Mouse (Mus musculus): ENCODE measurements around the gene Abhd14a. TPM values are rescaled to one million over a fixed set of nuclear protein-coding genes. Genes with fewer than 3 reads are reported as not detected.
A peak's percentile ranks its signal among the peaks of the same experiment; 100 is the strongest.

Gene Abhd14a
- polyA plus RNA-seq, 2 experiments from 2014 or later, result 10.5 to 24.2 TPM

GRCm38 (mm10) chr9:106452351-106452750, 4.9 kb upstream of the Abhd14a start:
- no peak for ATAC-seq

GRCm38 (mm10) chr9:106451899-106452298, 4.4 kb upstream of the Abhd14a start:
- ATAC-seq, result no peak

GRCm38 (mm10) chr9:106451298-106451697, 3.8 kb upstream of the Abhd14a start:
- no peak for ATAC-seq

- no peak for ATAC-seq
Observed at GRCm38 (mm10) chr9:106450661-106451060, 3.2 kb upstream of the Abhd14a start.

- ATAC-seq, result no peak
Observed at GRCm38 (mm10) chr9:106449947-106450346, 2.5 kb upstream of the Abhd14a start.

- peak; percentile 77 for ATAC-seq
Observed at GRCm38 (mm10) chr9:106448498-106449031, 1.1 kb upstream of the Abhd14a start.

- ATAC-seq, result no peak
Observed at GRCm38 (mm10) chr9:106447951-106448350, 473 bp upstream of the Abhd14a start.

- no peak for ATAC-seq
Observed at GRCm38 (mm10) chr9:106444836-106445235, 2.6 kb downstream of the Abhd14a start.

GRCm38 (mm10) chr9:106442680-106443079, 4.8 kb downstream of the Abhd14a start:
- ATAC-seq, result no peak

GRCm38 (mm10) chr9:106436566-106436965, 10.9 kb downstream of the Abhd14a start:
- ATAC-seq, result no peak

GRCm38 (mm10) chr9:106433389-106433788, 14.1 kb downstream of the Abhd14a start:
- no peak for ATAC-seq

GRCm38 (mm10) chr9:106430015-106430264, 17.5 kb downstream of the Abhd14a start:
- no peak for ATAC-seq

- ATAC-seq, result peak; percentile 96
Observed at GRCm38 (mm10) chr9:106429221-106430014, 18.1 kb downstream of the Abhd14a start, which contains the start of gene Rpl29. TSS of gene Rpl29 (plus strand) at chr9:106429454.

GRCm38 (mm10) chr9:106428719-106429220, 18.7 kb downstream of the Abhd14a start:
- ATAC-seq, result peak; percentile 19

GRCm38 (mm10) chr9:106421865-106422160, 25.7 kb downstream of the Abhd14a start:
- ATAC-seq, result peak; percentile 76

- no peak for ATAC-seq
Observed at GRCm38 (mm10) chr9:106421033-106421864, 26.2 kb downstream of the Abhd14a start.

- ATAC-seq, result no peak
Observed at GRCm38 (mm10) chr9:106420608-106421007, 26.9 kb downstream of the Abhd14a start.

GRCm38 (mm10) chr9:106417841-106418625, 29.4 kb downstream of the Abhd14a start:
- ATAC-seq, result peak; percentile 37

GRCm38 (mm10) chr9:106416826-106417225, 30.7 kb downstream of the Abhd14a start:
- no peak for ATAC-seq

- no peak for ATAC-seq
Observed at GRCm38 (mm10) chr9:106413606-106414005, 33.9 kb downstream of the Abhd14a start.

GRCm38 (mm10) chr9:106412210-106412609, 35.3 kb downstream of the Abhd14a start:
- no peak for ATAC-seq

GRCm38 (mm10) chr9:106411729-106412128, 35.7 kb downstream of the Abhd14a start:
- ATAC-seq, result no peak

- no peak for ATAC-seq
Observed at GRCm38 (mm10) chr9:106411091-106411594, 36.3 kb downstream of the Abhd14a start.

Data from CD4-positive, CD25-positive, alpha-beta regulatory T cell, adult 4 months (primary cell).